Mouse (Mus musculus): ENCODE measurements around the gene Tmem150c.

DNA sequence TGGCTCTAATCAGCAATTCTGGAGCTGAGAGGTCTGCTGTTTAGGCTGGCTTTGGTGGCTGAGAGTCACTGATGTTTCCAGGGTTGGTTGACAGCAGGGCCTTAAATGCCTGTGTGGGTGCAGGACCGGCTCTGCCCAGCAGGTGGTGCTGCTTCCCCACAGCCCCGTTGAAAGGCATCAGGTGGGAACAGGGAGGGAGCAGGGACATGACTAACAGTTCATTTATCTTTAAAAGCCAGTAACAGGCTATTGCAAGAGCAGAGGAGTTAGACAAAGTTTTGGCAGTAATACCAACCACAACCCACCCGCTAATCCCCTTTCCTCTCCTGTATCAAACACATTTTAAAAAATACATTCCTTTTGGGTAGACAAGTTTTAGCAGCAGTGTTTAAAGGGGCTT lies 89.4 kb downstream of the Tmem150c start:
- TF ChIP-seq EP300 (IDR thresholded peaks at IDR 0.05; ENCODE audit: insufficient read depth, low read depth, low read length) (peak; percentile 93), POLR2A (IDR thresholded peaks at IDR 0.05; ENCODE audit: insufficient read depth, low read depth, low read length) (no peak)

Measured in heart, adult 2 months (tissue).